Mouse (Mus musculus) intestine, embryonic 14.5 days (tissue): ENCODE measurements at regions not wholly inside any gene's neighbourhood (a gene's known extent, or its start where the extent isn't known, plus 50 kb on each side); places are given as distances from the start of the nearest gene placed in this dataset.
A peak's percentile ranks its signal among the peaks of the same experiment; 100 is the strongest.

Source experiments
- ATAC-seq: fragments of 200-750 bp; cut with Nextera tagmentation; replicated peaks from 2 replicates; pipeline ENCODE4 v1.8.0; 2017; ENCODE audit warnings: low read depth, moderate number of reproducible peaks, moderate TSS enrichment, moderate library complexity; ENCODE audit not compliant: low FRiP score, low TSS enrichment
- DNase-seq: peaks from one replicate; pipeline ENCODE4 v3.0.0-alpha.2; 2018; ENCODE audit warnings: low spot score
- H3K27ac ChIP-seq: fragments of 300-500 bp; sonication (generic); 2 replicates; pipeline ENCODE4 v1.5.1; 2014; ENCODE audit warnings: low read depth, mild to moderate bottlenecking, control low read depth
- H3K27me3 ChIP-seq: fragments of 300-500 bp; sonication (generic); replicated peaks from 2 replicates; pipeline ENCODE4 v1.6.1; 2014; ENCODE audit warnings: low read length, control low read depth; ENCODE audit not compliant: control insufficient read depth, insufficient read depth
- H3K36me3 ChIP-seq: fragments of 300-500 bp; sonication (generic); 2 replicates; pipeline ENCODE4 v1.6.1; 2014; ENCODE audit warnings: low read length, control low read depth; ENCODE audit not compliant: control insufficient read depth, insufficient read depth
- H3K4me1 ChIP-seq: fragments of 300-500 bp; sonication (generic); replicated peaks from 2 replicates; pipeline ENCODE4 v1.6.1; 2014; ENCODE audit warnings: low read length, control low read depth, mixed read lengths; ENCODE audit not compliant: control insufficient read depth, insufficient read depth
- H3K4me2 ChIP-seq: fragments of 300-500 bp; sonication (generic); 2 replicates; pipeline ENCODE4 v1.6.1; 2014; ENCODE audit warnings: low read length
- H3K4me3 ChIP-seq: fragments of 300-500 bp; sonication (generic); 2 replicates; pipeline ENCODE4 v1.5.1; 2014; ENCODE audit warnings: low read depth, low read length, control low read depth, mixed read lengths
- H3K9ac ChIP-seq: fragments of 300-500 bp; sonication (generic); 2 replicates; pipeline ENCODE4 v1.6.1; 2014; ENCODE audit warnings: mild to moderate bottlenecking, low read length
- H3K9me3 ChIP-seq: fragments of 300-500 bp; sonication (generic); 2 replicates; pipeline ENCODE4 v1.6.1; 2016; ENCODE audit warnings: low read length, control low read depth; ENCODE audit not compliant: control insufficient read depth
- WGBS: fragments of 180-500 bp; shearing (Covaris S2); extraction: QIAGEN DNeasy Blood & Tissue Kit; methylation state at CpG from one replicate; pipeline ENCODE4 v1.1.7; 2014; 5-methylcytosine and 5-hydroxymethylcytosine counted together

- ATAC-seq, result no peak
- Histone ChIP-seq H3K4me1 (no peaks in the 10 kb centered on the region), H3K9ac (no peak overlapping the region), H3K36me3 (no peaks in the 10 kb centered on the region), H3K27ac (no peak overlapping the region), H3K27me3 (no peaks in the 10 kb centered on the region), H3K9me3 (no peaks in the 10 kb centered on the region), H3K4me3 (no peak overlapping the region), H3K4me2 (no peak overlapping the region)
- 68% methylated on average over 2 of the region's 2 CpGs for WGBS
- peak; percentile 43 for DNase-seq
Measured at GRCm38 (mm10) chr1:152313480-152313879, 73.0 kb downstream of the Tsen15 start.

DNA sequence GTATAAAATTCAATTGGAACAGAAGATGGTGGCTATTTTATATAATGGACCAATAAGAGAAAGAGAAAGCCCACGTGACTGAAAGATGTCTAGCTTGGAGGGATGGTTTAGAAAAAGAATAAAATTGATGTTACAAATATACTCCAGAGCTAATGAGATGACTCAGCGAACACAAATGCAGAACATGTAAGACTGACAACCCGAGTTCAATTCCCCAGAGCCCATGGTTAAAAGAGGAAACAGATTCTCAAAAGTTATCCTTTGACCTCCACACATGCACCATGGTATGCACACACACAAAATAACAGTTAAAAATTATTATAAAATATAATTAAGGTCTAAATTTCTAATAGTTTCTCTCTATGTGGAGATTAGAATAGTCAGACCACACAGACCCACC lies 81.0 kb downstream of the Tsen15 start:
- no peaks in the 10 kb centered on the region for H3K27me3 ChIP-seq
- WGBS, result 84% methylated on average over 3 of the region's 3 CpGs
- H3K4me2 ChIP-seq, result no peak overlapping the region
- H3K4me1 ChIP-seq, result no peaks in the 10 kb centered on the region
- no peak overlapping the region for H3K9ac ChIP-seq
- H3K27ac ChIP-seq, result no peak overlapping the region
- no peak overlapping the region for H3K4me3 ChIP-seq
- H3K9me3 ChIP-seq, result no peaks in the 10 kb centered on the region
- no peak for DNase-seq
- H3K36me3 ChIP-seq, result no peaks in the 10 kb centered on the region
- ATAC-seq, result no peak

- no peak overlapping the region for H3K4me3 ChIP-seq
- H3K9me3 ChIP-seq, result no peaks in the 10 kb centered on the region
- 67% methylated on average over 14 of the region's 14 CpGs for WGBS
- H3K4me1 ChIP-seq, result no peaks in the 10 kb centered on the region
- no peaks in the 10 kb centered on the region for H3K36me3 ChIP-seq
- DNase-seq (peak; percentile 50), ATAC-seq (no peak)
- no peak overlapping the region for H3K9ac ChIP-seq
- no peak overlapping the region for H3K4me2 ChIP-seq
- no peak overlapping the region for H3K27ac ChIP-seq
- no peaks in the 10 kb centered on the region for H3K27me3 ChIP-seq
Measured at GRCm38 (mm10) chr1:152304487-152305130, 81.9 kb downstream of the Tsen15 start.

DNA sequence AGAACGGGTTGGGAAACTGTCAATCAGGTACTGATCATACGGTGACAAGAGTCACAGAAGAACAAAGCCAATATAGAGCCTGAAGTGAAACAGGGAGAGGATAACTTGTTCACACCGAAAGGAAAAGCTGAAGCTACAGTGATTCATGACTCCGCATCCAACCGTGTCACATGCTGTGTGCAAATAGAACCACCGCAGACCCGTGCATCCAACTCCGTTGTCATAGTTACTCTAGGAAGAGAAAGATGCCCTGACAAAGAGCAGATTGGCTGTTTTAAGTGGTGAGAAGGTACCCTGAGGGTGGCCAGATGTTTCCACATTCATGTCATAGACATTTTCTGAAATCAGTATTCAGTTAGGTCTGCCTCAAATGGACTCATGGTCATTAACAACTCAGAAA lies 85.1 kb downstream of the Tsen15 start:
- no peak for ATAC-seq
- H3K27me3 ChIP-seq, result no peaks in the 10 kb centered on the region
- no peaks in the 10 kb centered on the region for H3K36me3 ChIP-seq
- 84% methylated on average over 8 of the region's 8 CpGs for WGBS
- 0 out of 2 replicates have a peak, but pooled peaks cover 7% of the 10 kb centered on the region for H3K9me3 ChIP-seq
- no peak overlapping the region for H3K27ac ChIP-seq
- H3K9ac ChIP-seq, result no peak overlapping the region
- H3K4me3 ChIP-seq, result no peak overlapping the region
- DNase-seq, result peak; percentile 24
- H3K4me1 ChIP-seq, result no peaks in the 10 kb centered on the region
- no peak overlapping the region for H3K4me2 ChIP-seq

- H3K36me3 ChIP-seq, result no peaks in the 10 kb centered on the region
- no peak overlapping the region for H3K9ac ChIP-seq
- ATAC-seq (no peak), DNase-seq (peak; percentile 24)
- H3K4me1 ChIP-seq, result peaks cover 3% of the 10 kb centered on the region; the same call in 1 of the 2 replicates
- no peak overlapping the region for H3K4me2 ChIP-seq
- no peaks in the 10 kb centered on the region for H3K27me3 ChIP-seq
- H3K27ac ChIP-seq, result no peak overlapping the region
- WGBS, result 83% methylated on average over 9 of the region's 9 CpGs
- H3K9me3 ChIP-seq, result no peaks in the 10 kb centered on the region
- no peak overlapping the region for H3K4me3 ChIP-seq
Measured at GRCm38 (mm10) chr1:152292196-152292736, 94.2 kb downstream of the Tsen15 start.

DNA sequence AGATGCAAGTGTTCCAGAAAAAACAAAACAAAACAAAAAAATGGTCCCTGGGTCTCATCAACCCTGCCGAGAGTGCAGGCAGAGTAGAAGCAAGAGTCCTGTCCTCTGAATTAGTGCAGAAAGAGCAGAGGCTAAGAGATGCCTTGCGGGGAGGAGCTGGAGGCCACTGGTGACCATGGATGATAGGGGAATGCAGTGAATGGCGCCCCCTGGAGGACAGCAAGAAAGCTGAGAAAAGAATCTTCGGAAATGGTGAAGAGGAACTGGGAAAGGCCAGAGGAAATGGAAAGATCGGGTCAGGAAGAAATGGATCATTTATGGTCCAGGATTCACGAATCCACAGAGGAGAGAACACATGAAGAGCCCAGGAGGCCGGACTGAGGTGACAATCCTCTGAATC lies 95.7 kb downstream of the Tsen15 start:
- Histone ChIP-seq H3K4me1 (peaks cover 3% of the 10 kb centered on the region; the same call in 1 of the 2 replicates), H3K9ac (0 out of 2 replicates have a peak overlapping the region, but pooled peaks have one; percentile 22), H3K27ac (no peak overlapping the region), H3K36me3 (no peaks in the 10 kb centered on the region), H3K4me2 (peak overlapping the region; percentile 39), H3K27me3 (no peaks in the 10 kb centered on the region), H3K9me3 (no peaks in the 10 kb centered on the region), H3K4me3 (peak overlapping the region; percentile 13; the same call in 1 of the 2 replicates)
- DNase-seq, result peak; percentile 81
- 0 out of 2 replicates have a peak, but pooled peaks have one; percentile 50 for ATAC-seq
- WGBS, result 23% methylated on average over 7 of the region's 7 CpGs

DNA sequence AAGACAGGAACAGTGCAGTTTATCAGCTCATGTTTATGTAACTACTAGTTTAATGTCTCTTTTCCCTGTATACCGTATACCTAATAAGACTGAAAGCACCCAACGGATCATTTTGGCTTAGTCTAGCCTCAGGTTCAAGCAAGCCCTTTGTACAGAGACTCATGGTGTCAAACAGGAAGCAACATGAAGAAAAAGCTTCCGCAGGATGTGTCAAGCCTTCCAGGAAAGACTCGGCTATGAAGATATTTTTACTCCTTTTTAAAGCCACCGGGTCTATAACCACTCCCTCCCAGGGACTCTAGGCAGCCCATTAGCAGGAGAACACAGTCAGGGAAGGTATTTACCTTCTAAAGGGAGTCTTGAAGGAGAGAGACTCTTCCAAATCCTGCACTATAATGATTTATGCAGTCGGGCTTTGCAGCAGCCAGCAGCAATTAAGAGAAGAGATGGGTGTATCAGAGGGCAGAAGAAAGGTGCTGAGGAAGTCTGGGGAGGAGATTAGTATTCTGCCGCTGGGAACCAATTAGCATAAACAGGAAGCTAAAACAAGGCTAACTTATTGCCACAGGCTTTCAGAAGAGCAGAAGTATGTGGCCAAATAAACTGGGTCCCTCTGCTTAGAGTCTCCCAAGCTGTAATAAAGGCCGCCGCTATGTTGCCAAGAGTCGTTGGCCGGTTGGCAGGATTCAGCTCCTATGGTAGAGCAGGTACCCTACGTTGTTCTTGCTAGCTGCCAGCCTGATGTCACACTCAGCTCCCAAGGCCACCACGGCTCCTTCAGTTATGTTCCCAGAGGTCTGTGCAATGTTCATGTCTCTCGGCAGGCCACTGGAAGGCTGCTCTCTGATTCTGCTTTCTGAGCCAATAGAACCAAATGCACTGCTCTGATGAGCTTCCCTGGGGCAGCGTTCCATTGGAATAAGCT lies 98.7 kb downstream of the Tsen15 start:
- Histone ChIP-seq H3K27ac (no peak overlapping the region), H3K9ac (no peak overlapping the region)

GRCm38 (mm10) chr1:152286677-152287076 lies 99.8 kb downstream of the Tsen15 start:
- H3K27ac ChIP-seq, result no peak overlapping the region
- H3K4me1 ChIP-seq, result peaks cover 3% of the 10 kb centered on the region; the same call in 1 of the 2 replicates
- H3K27me3 ChIP-seq, result no peaks in the 10 kb centered on the region
- WGBS, result 73% methylated on average over 8 of the region's 8 CpGs
- DNase-seq (no peak), ATAC-seq (no peak)
- H3K9ac ChIP-seq, result no peak overlapping the region
- no peaks in the 10 kb centered on the region for H3K9me3 ChIP-seq
- H3K36me3 ChIP-seq, result no peaks in the 10 kb centered on the region
- no peak overlapping the region for H3K4me2 ChIP-seq
- no peak overlapping the region for H3K4me3 ChIP-seq

More for the DNA sequence above, 98.7 kb downstream of the Tsen15 start:
- 65% methylated on average over 15 of the region's 15 CpGs for WGBS
- H3K9me3 ChIP-seq, result no peaks in the 10 kb centered on the region
- H3K4me3 ChIP-seq, result no peak overlapping the region
- no peak for DNase-seq
- no peak overlapping the region for H3K4me2 ChIP-seq
- H3K36me3 ChIP-seq, result no peaks in the 10 kb centered on the region
- no peaks in the 10 kb centered on the region for H3K27me3 ChIP-seq
- ATAC-seq, result no peak
- H3K4me1 ChIP-seq, result peaks cover 3% of the 10 kb centered on the region; the same call in 1 of the 2 replicates
